Mouse (Mus musculus): ENCODE data around the gene Fbln1.

DNA sequence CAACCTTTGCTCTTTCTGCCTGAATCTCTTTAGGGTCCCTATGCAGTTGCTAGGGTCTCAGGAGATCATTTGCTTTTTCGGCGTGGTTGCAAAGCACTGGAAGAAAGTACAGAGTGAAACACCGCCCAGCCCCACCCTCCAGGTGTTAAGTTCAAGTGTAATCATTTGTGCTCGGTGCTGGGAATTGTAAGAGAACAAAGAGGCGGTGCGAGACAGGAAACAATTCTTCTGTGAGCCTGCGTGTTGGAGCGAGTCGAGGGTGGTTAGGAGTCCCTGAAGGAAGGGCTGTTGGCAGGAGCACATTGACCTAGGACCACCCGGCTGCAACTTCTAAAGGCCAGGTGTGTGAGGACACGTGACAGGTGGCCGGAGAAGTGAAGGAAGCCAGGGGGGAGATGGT lies 4.9 kb downstream of the Fbln1 start:
- TF ChIP-seq CTCF (IDR thresholded peaks at IDR 0.05; ENCODE audit: low read depth, low read length) (no peak), POLR2A (IDR thresholded peaks at IDR 0.05; ENCODE audit: borderline replicate concordance, low read depth, low read length) (no peak)

All from bone marrow macrophage, adult 2 months (primary cell).